Mouse (Mus musculus): Measurements from ENCODE around the gene Snd1. TPM values are rescaled to one million over a fixed set of nuclear protein-coding genes. Genes with fewer than 3 reads are reported as not detected.

Gene Snd1
- total and polyA plus RNA-seq, 3 experiments: 83.7 to 377 (median 210) TPM

GRCm38 (mm10) chr6:28756306-28757018 lies 281.5 kb downstream of the Snd1 start:
- DNase-seq (ENCODE audit: extremely low read depth): no peak
- H3K36me3 ChIP-seq (replicated peaks in 1 of 2; ENCODE audit: control insufficient read depth in 1 of 2, insufficient read depth in 1 of 2, low read length in 1 of 2): peaks cover 17 to 91% of the 10 kb centered on the region in 2 experiments
- dilution Hi-C loops (cut with MboI; ENCODE audit: extremely low pct_ligation_motif_present, extremely low pct_unique_long_range_greater_than_20kb, low sequenced_read_pairs): no loop called here
- H3K4me3 ChIP-seq (replicated peaks in 1 of 3; ENCODE audit: low read depth in 2 of 3, low read length in 2 of 3, poor library complexity in 1 of 3): no peak overlapping the region
- peaks cover 0 to 13% of the 10 kb centered on the region in 2 experiments; a peak in 2 of 4 replicates for H3K4me1 ChIP-seq (ENCODE audit: control insufficient read depth in 1 of 2, insufficient read depth in 2 of 2)
- TF ChIP-seq USF1 (IDR thresholded peaks at IDR 0.05; ENCODE audit: low read depth, low read length): no peak
- TF ChIP-seq MXI1 (IDR thresholded peaks at IDR 0.05; ENCODE audit: low read depth, low read length): no peak
- TF ChIP-seq USF2 (conservative IDR thresholded peaks at IDR 0.05; ENCODE audit: low read depth, low read length): no peak
- TF ChIP-seq MEF2A (IDR thresholded peaks at IDR 0.05; ENCODE audit: borderline replicate concordance, low read depth, low read length): no peak
- no peak for TF ChIP-seq RCOR1 (conservative IDR thresholded peaks at IDR 0.05; ENCODE audit: low read depth, low read length)
- no peak for TF ChIP-seq KAT2A (IDR thresholded peaks at IDR 0.05; ENCODE audit: insufficient replicate concordance, low read length)
- TF ChIP-seq ELF1 (IDR thresholded peaks at IDR 0.05; ENCODE audit: low read depth, low read length): no peak
- no peaks in the 10 kb centered on the region for H3K79me2 ChIP-seq (replicated peaks; ENCODE audit: control insufficient read depth, extremely low read depth, insufficient read depth, poor library complexity, severe bottlenecking)
- H3K27ac ChIP-seq (ENCODE audit: insufficient read depth, low read depth): no peak overlapping the region
- no peaks in the 10 kb centered on the region for H3K9me3 ChIP-seq (replicated peaks; ENCODE audit: low read length)
- no peak overlapping the region for H3K4me2 ChIP-seq (ENCODE audit: insufficient read depth, low read depth, poor library complexity, severe bottlenecking)
- H3K9ac ChIP-seq (ENCODE audit: insufficient read depth, low read depth): no peak overlapping the region
- in situ Hi-C loops (cut with MboI; ENCODE audit: low pct_ligation_motif_present, low pct_unique_long_range_greater_than_20kb, low sequenced_read_pairs): no loop called here
- no peaks in the 10 kb centered on the region for H3K27me3 ChIP-seq (replicated peaks)

- H3K27ac ChIP-seq (ENCODE audit: insufficient read depth, low read depth): no peak overlapping the region
- H3K9ac ChIP-seq (ENCODE audit: insufficient read depth, low read depth): no peak overlapping the region
- dilution Hi-C loops (cut with MboI; ENCODE audit: extremely low pct_ligation_motif_present, extremely low pct_unique_long_range_greater_than_20kb, low sequenced_read_pairs) (no loop called here), in situ Hi-C loops (cut with MboI; ENCODE audit: low pct_ligation_motif_present, low pct_unique_long_range_greater_than_20kb, low sequenced_read_pairs) (no loop called here)
- H3K4me2 ChIP-seq (ENCODE audit: insufficient read depth, low read depth, poor library complexity, severe bottlenecking): no peak overlapping the region
- no peak for DNase-seq (ENCODE audit: extremely low read depth)
- no peaks in the 10 kb centered on the region for H3K9me3 ChIP-seq (replicated peaks; ENCODE audit: low read length)
- H3K36me3 ChIP-seq (replicated peaks in 1 of 2; ENCODE audit: control insufficient read depth in 1 of 2, insufficient read depth in 1 of 2, low read length in 1 of 2): peaks cover 17 to 89% of the 10 kb centered on the region in 2 experiments
- H3K27me3 ChIP-seq (replicated peaks): no peaks in the 10 kb centered on the region
- H3K79me2 ChIP-seq (replicated peaks; ENCODE audit: control insufficient read depth, extremely low read depth, insufficient read depth, poor library complexity, severe bottlenecking): no peaks in the 10 kb centered on the region
- H3K4me3 ChIP-seq (replicated peaks in 1 of 3; ENCODE audit: low read depth in 2 of 3, low read length in 2 of 3, poor library complexity in 1 of 3): no peak overlapping the region
- TF ChIP-seq CHD2 (IDR thresholded peaks at IDR 0.05; ENCODE audit: low read length): no peak
- TF ChIP-seq ZC3H11A (IDR thresholded peaks at IDR 0.05; ENCODE audit: low read depth, low read length): no peak
- no peak for TF ChIP-seq NELFE (IDR thresholded peaks at IDR 0.05; ENCODE audit: low read depth, low read length)
- TF ChIP-seq UBTF (IDR thresholded peaks at IDR 0.05; ENCODE audit: low read depth, low read length): no peak
- peaks cover 4 to 27% of the 10 kb centered on the region in 2 experiments; a peak in 3 of 4 replicates for H3K4me1 ChIP-seq (ENCODE audit: control insufficient read depth in 1 of 2, insufficient read depth in 2 of 2)
Measured at GRCm38 (mm10) chr6:28758293-28758692, 283.4 kb downstream of the Snd1 start.

DNA sequence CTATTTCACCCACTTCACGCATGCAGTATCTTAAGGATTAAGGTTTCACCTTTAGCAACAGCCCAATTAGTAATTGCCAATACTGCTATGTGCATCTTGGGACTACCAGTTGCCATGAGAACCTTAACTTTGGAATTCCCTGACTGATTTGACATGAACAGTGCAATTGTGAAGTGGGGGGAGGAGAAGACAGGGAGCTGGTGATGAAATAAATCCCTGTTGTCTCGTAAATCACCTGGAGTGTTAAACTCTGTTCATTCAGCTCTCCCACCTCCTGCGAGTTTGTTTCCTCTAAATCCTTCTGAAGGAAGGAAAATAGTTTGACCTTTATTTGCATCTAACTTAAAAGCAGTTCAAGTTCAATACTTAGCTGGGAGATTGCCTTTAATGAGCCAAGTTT lies 286.8 kb downstream of the Snd1 start:
- peaks cover 4 to 27% of the 10 kb centered on the region in 2 experiments; a peak in 3 of 4 replicates for H3K4me1 ChIP-seq (ENCODE audit: control insufficient read depth in 1 of 2, insufficient read depth in 2 of 2)
- TF ChIP-seq MYC (IDR thresholded peaks at IDR 0.05; ENCODE audit: low read depth, low read length): no peak
- no peak for TF ChIP-seq BHLHE40 (IDR thresholded peaks at IDR 0.05; ENCODE audit: low read depth, low read length)
- no peak for TF ChIP-seq CHD1 (IDR thresholded peaks at IDR 0.05; ENCODE audit: low read depth, low read length)
- no peak for TF ChIP-seq JUND (conservative IDR thresholded peaks at IDR 0.05; ENCODE audit: low read depth, low read length)
- TF ChIP-seq JUN (IDR thresholded peaks at IDR 0.05; ENCODE audit: insufficient read depth, low read depth, low read length): no peak
- no peak for TF ChIP-seq NRF1 (IDR thresholded peaks at IDR 0.05; ENCODE audit: low read depth, low read length)
- no peak for TF ChIP-seq RAD21 (IDR thresholded peaks at IDR 0.05; ENCODE audit: low read depth, low read length)
- TF ChIP-seq MEF2A (IDR thresholded peaks at IDR 0.05; ENCODE audit: borderline replicate concordance, low read depth, low read length): no peak
- no peak for TF ChIP-seq GABPA (IDR thresholded peaks at IDR 0.05; ENCODE audit: insufficient replicate concordance, low read depth, low read length)
- TF ChIP-seq SMC3 (IDR thresholded peaks at IDR 0.05; ENCODE audit: low read depth, low read length): no peak
- TF ChIP-seq ZNF384 (IDR thresholded peaks at IDR 0.05; ENCODE audit: low read depth, low read length): no peak
- no peak for TF ChIP-seq MAZ (IDR thresholded peaks at IDR 0.05; ENCODE audit: low read depth, low read length)
- TF ChIP-seq NELFE (IDR thresholded peaks at IDR 0.05; ENCODE audit: low read depth, low read length): no peak
- TF ChIP-seq UBTF (IDR thresholded peaks at IDR 0.05; ENCODE audit: low read depth, low read length): no peak
- TF ChIP-seq IRF4 (IDR thresholded peaks at IDR 0.05; ENCODE audit: low read depth, low read length): no peak
- TF ChIP-seq ZKSCAN1 (IDR thresholded peaks at IDR 0.05; ENCODE audit: borderline replicate concordance, low read depth, low read length): no peak
- dilution Hi-C loops (cut with MboI; ENCODE audit: extremely low pct_ligation_motif_present, extremely low pct_unique_long_range_greater_than_20kb, low sequenced_read_pairs): no loop called here
- H3K27me3 ChIP-seq (replicated peaks): no peaks in the 10 kb centered on the region
- H3K79me2 ChIP-seq (replicated peaks; ENCODE audit: control insufficient read depth, extremely low read depth, insufficient read depth, poor library complexity, severe bottlenecking): no peaks in the 10 kb centered on the region
- H3K27ac ChIP-seq (ENCODE audit: insufficient read depth, low read depth): no peak overlapping the region
- no peak for DNase-seq (ENCODE audit: extremely low read depth)
- H3K36me3 ChIP-seq (replicated peaks in 1 of 2; ENCODE audit: control insufficient read depth in 1 of 2, insufficient read depth in 1 of 2, low read length in 1 of 2): peaks cover 14 to 89% of the 10 kb centered on the region in 2 experiments
- H3K9ac ChIP-seq (ENCODE audit: insufficient read depth, low read depth): no peak overlapping the region
- H3K4me2 ChIP-seq (ENCODE audit: insufficient read depth, low read depth, poor library complexity, severe bottlenecking): no peak overlapping the region
- H3K4me3 ChIP-seq (replicated peaks in 1 of 3; ENCODE audit: low read depth in 2 of 3, low read length in 2 of 3, poor library complexity in 1 of 3): no peak overlapping the region
- H3K9me3 ChIP-seq (replicated peaks; ENCODE audit: low read length): no peaks in the 10 kb centered on the region
- in situ Hi-C loops (cut with MboI; ENCODE audit: low pct_ligation_motif_present, low pct_unique_long_range_greater_than_20kb, low sequenced_read_pairs): no loop called here
